Mouse (Mus musculus) fibroblast of lung, adult 2 months (primary cell): ENCODE results near the gene Igfbp6.

Experiments
- DNase-seq: peaks from one replicate; pipeline ENCODE4 v3.0.0-alpha.2; 2011; ENCODE audit warnings: low read depth

Igfbp6 gene

DNA sequence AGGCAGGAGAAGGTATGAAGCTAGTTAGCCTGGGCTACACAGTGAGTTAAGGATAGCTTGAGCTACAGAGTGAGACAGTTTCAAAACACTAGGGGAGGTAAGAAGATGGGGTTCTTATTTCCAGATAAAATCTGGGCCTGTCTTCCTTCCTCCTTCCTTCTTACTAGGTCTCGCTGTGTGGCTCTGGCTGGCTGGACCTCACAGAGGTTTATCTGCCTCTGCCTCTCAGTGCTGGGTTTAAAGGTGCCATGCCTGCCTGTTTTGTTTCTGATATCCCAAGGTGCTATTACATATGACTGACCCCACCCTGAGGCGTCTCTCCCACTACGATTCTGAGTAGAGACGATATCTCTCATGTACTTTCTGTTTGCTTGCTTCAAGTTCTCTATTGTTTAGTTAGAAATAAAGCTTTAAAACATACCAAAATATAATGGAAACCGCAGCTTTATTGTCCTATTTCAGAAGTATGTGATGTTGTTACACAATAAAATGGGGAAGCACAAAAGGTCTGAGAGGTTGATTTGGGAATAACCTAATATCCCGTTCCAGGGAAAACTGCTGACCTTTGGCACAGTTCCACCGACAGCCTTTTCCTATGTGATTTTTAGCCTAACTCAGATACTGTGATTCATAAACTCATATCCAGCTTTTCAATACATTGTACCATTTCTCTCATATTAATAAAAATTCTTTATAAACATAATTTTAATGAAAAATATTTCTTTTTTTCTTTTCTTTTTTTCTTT, 32.6 kb downstream of the Igfbp6 start:
- no peak for DNase-seq

DNA sequence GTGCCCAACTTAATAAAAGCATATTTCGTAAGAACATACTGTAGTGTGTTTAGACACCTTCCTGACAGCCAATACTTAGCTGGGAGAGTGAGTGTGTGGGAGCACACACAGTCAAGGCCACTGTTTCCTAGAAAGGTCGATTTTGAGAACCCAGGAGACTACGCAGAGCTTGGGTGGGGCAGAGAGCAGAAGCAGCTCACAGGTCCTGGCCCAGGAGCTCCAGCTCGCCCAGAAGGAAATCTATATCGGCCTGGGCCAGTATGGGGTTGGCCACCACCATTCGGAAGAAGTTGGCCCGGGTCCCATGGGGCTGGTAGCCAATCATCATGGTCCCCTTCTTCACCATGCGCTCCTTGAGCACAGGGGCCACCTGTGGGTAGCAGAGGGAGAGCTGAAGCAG, 33.3 kb downstream of the Igfbp6 start:
- DNase-seq = no peak

DNA sequence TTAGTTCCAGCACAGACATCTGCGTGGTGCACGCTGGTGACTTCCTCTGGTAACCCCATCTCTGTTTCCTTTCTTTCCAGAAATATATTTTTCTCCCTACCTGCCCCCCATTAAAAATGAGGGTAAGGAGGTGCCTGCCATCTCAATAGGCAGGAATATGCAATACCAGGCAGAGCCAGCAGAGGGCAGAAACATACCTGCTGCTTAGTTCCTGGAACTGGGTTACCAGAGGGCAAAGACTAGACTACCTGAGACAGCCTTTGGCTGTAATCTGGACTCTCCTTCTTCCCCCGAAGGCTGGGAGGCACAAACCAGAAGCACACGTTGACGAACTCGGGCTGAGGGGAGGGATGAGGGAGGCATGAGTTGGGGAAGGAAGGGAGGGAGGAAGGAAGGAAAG, 34.1 kb downstream of the Igfbp6 start:
- no peak for DNase-seq

DNA sequence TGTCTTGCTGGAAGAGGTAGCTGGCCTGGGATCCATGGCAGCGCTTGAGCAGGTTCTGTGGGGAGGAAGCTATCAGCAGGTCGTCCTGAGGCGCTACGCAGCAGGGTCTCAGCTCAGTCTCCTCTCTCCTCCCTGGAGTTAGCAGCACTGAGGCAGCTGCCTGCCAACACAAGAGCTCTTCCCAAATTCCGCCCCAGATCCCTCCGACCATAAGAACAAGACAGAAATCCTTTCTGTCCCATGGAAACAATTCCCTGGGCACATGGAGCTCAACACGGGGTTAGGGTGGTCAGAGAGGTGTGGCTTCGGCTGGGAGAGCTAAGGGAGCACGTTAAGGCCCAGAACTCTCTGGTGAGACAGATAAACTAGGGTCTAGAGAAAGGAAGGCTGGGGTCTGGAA, 34.9 kb downstream of the Igfbp6 start:
- DNase-seq = no peak

DNA sequence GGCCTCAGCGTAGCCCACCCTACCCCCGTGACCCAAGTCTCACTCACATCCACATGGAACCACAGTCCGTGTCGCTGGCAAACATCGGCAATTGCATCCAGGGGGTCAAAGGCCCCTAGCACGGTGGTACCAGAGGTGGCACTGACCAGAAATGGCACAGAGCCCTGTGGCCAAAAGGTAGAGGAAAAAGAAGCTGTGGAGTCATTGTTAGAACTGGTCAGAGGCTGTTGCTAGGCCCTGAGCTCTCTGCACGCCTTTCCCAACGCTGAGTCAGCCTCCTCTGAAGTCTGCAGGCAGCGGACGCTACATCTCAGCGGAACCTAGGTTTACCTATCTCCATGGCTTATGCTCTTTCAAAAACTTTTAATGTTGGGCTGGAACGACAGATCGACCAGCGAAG, 35.8 kb downstream of the Igfbp6 start:
- DNase-seq = no peak

DNA sequence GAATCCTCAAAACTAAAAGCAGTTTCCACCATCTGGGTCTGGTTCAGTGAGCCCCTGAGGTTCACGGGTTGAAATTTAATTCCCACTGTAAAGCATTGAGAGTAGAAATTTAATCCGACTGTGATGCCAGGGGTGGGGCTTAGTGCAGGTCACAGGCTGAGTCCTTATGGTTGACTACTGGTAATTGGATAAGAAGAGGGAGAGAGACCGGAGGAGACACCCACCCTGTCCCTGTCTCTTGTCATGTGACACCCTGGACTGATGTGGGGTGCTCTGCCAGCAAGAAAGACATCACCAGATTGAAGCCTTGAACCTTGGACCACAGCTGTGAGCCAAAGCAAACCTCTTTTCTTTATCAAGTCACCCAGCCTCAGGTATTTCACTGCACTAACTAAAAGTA, 38.9 kb downstream of the Igfbp6 start:
- DNase-seq = no peak

DNA sequence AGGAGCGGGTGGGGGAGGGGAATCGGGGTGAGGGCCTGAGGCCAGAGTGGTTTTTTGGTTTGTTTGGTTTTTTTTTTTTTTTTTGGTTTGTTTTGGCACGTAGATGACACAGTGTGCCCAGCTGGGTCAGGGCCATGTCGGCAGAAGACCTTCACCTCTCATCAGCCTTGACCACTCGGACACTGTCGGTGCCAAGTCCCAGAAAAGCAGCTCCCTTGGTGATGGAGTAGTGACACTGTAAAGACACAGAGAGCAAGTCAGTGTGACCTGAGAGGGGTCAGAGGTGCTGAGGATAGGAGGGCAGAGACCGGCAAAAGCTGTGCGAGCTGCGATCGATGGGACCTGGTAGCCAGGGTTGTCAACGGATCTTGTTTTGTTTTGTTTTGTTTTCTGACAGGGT, 42.1 kb downstream of the Igfbp6 start:
- no peak for DNase-seq

DNA sequence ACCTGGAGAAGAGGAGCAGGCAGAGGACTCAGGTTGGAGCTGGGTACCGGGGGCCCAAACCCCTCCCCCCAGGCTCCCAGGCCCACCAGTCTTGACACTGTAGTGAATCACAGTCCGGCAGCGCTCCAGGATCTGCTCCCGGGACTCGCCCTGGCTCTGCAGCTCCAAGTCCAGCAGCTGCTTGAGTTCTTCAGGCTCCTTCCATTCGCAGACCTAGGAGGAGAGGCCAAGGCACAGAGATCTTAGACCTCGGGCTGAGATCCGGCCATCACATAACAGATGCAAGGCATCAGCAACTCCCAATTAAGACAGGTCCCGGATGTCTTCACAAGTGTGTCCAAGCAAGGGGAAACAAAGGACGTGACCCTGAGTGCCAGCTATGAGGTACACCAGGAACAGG, 43.9 kb downstream of the Igfbp6 start:
- no peak for DNase-seq

DNA sequence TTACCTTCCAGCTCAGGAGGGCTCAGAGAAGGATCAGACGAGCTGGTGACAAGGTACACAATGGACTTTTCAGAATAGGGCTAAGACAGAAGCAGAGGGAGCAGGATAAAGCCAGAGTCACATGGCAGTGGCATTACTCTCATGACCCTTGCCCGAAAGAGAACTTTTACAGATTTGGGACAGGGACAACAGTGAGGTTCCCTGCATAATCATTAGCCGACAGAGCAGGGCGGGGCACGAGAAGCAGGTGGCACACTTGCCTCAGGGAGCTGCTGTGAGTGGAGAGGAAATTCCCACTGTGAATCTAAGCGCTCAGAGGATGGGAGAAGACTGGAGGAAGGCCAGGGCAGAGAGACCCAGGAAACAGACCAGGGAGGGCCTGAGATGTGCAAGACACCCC, 44.7 kb downstream of the Igfbp6 start:
- DNase-seq = no peak

DNA sequence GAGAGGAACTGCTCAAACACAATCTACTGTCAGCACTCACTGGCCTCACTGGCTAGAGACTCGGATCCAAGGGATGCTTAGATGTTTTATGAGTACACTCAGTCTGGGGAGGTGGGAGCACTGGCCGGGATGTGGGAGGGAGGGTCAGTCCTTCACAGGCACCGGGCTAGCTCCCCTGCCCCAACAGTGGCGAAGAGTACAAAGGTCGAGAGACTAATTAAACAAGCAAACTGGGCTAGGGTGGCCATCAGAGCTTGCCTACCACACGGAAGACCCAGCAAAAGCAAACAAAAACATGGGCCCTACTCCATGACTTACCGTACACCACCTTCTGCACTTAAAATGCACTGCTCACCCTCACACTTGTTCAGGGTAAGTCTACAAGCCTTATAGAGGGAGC, 47.5 kb downstream of the Igfbp6 start:
- DNase-seq = no peak

DNA sequence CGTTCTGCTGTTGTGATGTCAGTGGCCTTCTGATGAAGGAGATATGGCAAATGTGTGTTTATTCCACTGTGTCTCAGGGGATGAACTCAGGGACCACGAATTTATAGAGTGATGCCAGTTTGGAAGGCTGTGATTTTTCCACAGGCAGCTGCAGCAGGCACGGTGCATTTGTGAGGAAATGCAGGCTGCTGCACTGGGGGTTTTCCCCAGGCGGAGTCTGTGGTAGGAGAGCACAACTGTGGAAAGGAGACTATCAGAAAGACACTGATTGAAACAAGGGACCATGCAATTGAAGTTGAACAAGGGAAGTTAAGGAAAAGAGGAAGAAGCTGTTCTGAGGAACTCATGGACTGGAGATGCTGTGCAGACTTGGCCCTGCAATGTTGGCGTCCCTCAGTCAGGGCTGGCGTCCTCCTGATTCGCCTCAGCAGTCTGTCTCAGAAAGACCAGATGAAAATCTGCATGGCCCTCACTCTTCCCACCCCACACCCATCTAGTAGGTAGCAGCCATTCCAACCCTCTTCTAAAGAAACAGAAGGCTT, 48.2 kb downstream of the Igfbp6 start:
- no peak for DNase-seq

DNA sequence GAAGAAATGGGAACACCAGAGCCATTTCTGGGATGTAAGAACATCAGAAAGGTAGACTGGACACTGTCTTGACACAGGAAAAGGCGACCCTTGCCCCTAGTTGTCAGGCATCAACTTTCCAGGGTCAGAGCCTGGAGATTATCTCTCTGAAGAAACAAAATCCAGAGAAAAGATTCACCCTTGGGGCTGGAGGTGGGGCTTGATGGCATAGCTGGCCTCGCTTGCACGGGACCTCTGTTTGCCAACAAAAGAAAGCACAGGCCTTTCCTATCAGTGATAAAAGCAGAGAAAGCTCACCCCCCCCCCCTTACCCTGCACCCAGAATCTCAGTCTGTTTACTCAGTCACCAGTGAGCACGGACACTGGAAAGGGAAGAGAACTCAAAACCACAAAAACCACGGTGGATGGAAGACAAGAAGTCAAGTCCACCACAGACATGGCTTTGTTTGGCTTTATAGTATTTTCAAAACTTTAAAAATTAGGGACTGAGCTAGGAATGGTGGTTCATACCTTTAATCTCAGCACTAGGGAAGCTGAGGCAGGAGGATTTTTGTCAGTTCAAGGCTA, 48.7 kb downstream of the Igfbp6 start:
- no peak for DNase-seq

DNA sequence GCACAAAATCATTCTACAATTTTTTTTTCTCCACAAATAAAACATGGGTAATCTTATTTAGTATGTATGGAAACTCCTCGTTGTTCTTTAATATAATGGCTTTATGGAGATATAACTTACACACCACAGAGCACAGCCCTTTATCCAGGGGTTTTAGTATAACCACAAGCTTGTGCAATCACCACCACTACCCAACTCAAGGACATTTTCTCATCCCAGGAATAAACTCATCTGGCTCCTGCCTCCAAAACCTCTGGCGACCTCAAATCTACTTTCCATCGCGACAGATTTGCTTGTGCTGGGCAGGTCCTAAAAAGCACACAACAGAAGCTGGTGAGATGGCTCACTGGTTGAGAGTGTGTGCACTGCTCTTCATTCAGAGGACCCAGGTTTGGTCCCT, 49.5 kb downstream of the Igfbp6 start:
- DNase-seq = no peak

DNA sequence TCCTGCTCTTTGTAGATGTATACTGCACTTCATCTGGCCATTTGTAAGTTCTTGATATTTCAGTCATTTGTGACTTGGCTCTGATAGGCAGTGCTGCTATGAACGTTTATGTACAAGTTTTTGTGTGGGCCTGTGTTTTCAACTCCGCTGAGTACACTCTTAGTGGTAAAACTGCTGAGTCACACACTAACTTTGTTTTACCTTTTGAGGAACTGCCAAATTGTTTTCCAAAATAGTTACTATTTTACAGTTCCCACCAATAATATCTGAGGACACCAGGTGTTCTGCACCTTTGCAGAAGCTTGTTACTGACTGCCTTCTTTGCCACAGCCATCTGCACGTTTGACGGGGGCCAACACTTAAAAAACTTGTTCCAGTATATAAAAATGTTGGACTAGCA, 50.3 kb downstream of the Igfbp6 start:
- DNase-seq = no peak

DNA sequence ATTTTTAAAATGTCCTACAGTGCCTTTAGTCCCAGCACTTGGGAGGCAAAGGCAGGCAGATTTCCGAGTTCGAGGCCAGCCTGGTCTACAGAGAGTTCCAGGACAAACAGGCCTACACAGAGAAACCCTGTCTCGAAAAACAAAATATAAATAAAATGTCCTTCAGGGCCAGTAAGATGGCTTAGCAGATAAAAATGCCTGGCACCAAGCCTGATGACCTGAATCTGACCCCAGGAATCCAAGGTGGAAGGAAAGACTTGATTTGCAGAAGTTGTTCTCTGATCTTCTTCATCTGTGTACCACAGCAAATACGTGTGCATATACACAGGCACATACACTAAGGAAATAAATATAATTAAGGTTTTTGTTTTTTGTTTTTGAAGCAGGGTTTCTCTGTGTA, 51.2 kb downstream of the Igfbp6 start:
- no peak for DNase-seq

DNA sequence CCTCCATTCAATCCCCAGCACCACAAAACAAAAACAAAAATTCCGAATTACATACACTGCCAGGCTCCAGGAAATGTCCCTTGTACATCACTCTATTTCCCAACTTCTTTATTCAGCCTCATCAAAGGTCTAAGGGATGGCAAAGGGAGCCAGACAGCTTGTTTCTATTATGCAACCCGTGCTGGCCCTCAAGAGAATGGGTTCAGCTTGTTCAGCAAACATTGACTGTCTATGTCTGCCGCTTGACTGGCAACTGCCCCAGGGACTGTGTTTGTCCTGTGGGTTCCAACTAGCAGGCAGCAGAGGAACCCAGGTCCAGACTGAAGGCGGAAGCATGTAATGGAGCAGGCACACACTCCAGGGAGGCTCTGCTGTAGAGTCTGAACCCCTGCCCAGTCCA, 54.7 kb downstream of the Igfbp6 start:
- DNase-seq = no peak
